Mouse (Mus musculus) erythroblast, embryonic 14.5 days (primary cell): ENCODE data around the gene Rbfox3.

Source experiments
- GATA1 ChIP-seq: IDR thresholded peaks from 2 replicates; pipeline ENCODE4 v1.6.1; 2012; ENCODE audit warnings: low read length, inconsistent platforms, mixed read lengths
- TAL1 ChIP-seq: IDR thresholded peaks from 3 replicates; pipeline ENCODE4 v1.6.1; 2012; ENCODE audit warnings: low read length, inconsistent platforms, mixed read lengths

DNA sequence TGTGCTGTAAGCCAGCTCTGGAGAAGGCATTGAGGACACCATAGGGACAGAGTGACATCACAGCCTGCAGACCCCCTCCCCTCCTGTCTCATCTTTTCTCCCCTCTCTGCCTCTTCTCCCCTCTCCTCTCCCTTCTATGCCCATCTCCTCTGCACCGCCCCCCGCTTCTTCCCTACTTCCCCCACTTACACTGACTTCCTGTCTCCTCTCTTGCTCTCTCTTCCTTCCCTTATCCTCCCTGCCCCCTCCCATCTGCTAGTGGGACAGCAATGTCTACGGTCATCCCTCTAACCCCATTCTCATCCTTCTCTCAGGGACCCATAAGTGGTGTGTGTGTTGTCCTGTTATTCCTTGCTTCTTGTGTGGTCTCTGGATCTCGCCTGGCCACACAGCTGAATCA lies 451.9 kb downstream of the Rbfox3 start:
- TF ChIP-seq GATA1 (no peak), TAL1 (no peak)
